Mouse (Mus musculus) midbrain, embryonic 12.5 days (tissue): ENCODE results near the gene Tspan3. TPM values are rescaled to one million over a fixed set of nuclear protein-coding genes. Genes with fewer than 3 reads are reported as not detected.

Experiments
- ATAC-seq: fragments of 200-750 bp; cut with Nextera tagmentation; 2 replicates; pipeline ENCODE4 v1.8.0; 2017; ENCODE audit warnings: low read depth, moderate TSS enrichment, moderate library complexity; ENCODE audit not compliant: low FRiP score
- H3K27ac ChIP-seq: fragments of 300-500 bp; sonication (generic); replicated peaks from 2 replicates; pipeline ENCODE4 v1.5.1; 2016; ENCODE audit warnings: mild to moderate bottlenecking
- H3K27me3 ChIP-seq: fragments of 300-500 bp; sonication (generic); 2 replicates; pipeline ENCODE4 v1.6.1; 2016; ENCODE audit warnings: mild to moderate bottlenecking
- H3K36me3 ChIP-seq: fragments of 300-500 bp; sonication (generic); 2 replicates; pipeline ENCODE4 v1.6.1; 2016
- H3K4me1 ChIP-seq: fragments of 300-500 bp; sonication (generic); 2 replicates; pipeline ENCODE4 v1.6.1; 2016
- H3K4me2 ChIP-seq: fragments of 300-500 bp; sonication (generic); replicated peaks from 2 replicates; pipeline ENCODE4 v1.6.1; 2016; ENCODE audit warnings: mild to moderate bottlenecking, moderate library complexity
- H3K4me3 ChIP-seq: fragments of 300-500 bp; sonication (generic); 2 replicates; pipeline ENCODE4 v1.5.1; 2016; ENCODE audit warnings: mild to moderate bottlenecking
- H3K9ac ChIP-seq: fragments of 300-500 bp; sonication (generic); replicated peaks from 2 replicates; pipeline ENCODE4 v1.6.1; 2016; ENCODE audit warnings: mild to moderate bottlenecking, moderate library complexity
- H3K9me3 ChIP-seq: fragments of 300-500 bp; sonication (generic); 2 replicates; pipeline ENCODE4 v1.6.1; 2016; ENCODE audit warnings: mild to moderate bottlenecking
- WGBS: fragments of 180-500 bp; shearing (Covaris S2); methylation state at CpG from one replicate; pipeline ENCODE4 v1.1.7; 2016; 5-methylcytosine and 5-hydroxymethylcytosine counted together
- polyA plus RNA-seq: library from polyadenylated mRNA; unstranded; fragments of >200 nt; fragmentation: Nextera tagmentation; extraction: Ambion mirVana; gene quantifications from 2 replicates; pipeline ENCODE4 v1.2.1, GENCODE M21; 2016

Gene Tspan3
- polyA plus RNA-seq, 1 experiment from 2014 or later, result 534 TPM

DNA sequence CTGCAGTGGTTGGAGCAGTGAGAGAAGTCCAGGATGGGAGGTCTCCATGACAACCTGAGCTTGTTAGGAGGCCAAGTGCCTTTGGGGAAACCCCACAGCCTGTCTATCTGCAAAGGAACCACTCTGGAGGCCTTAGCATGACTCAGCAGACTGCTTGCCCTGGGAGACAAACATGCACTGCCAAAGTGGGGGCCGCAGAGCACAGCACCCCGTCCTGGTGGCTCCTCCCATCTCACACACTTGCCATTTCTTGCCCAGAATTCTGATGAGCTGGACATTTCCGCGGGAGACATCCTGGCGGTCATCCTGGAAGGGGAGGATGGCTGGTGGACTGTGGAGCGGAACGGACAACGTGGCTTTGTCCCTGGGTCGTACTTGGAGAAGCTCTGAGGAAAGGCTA is 36.9 kb downstream of the Tspan3 start:
- 0 out of 2 replicates have a peak, but pooled peaks cover 4% of the 10 kb centered on the region for H3K4me1 ChIP-seq
- H3K4me2 ChIP-seq, result no peak overlapping the region
- peaks cover 58% of the 10 kb centered on the region for H3K36me3 ChIP-seq
- no peak overlapping the region for H3K27ac ChIP-seq
- H3K9me3 ChIP-seq, result no peaks in the 10 kb centered on the region
- ATAC-seq, result no peak
- H3K9ac ChIP-seq, result no peak overlapping the region
- no peak overlapping the region for H3K4me3 ChIP-seq
- WGBS, result 93% methylated on average over 9 of the region's 9 CpGs
- no peaks in the 10 kb centered on the region for H3K27me3 ChIP-seq

DNA sequence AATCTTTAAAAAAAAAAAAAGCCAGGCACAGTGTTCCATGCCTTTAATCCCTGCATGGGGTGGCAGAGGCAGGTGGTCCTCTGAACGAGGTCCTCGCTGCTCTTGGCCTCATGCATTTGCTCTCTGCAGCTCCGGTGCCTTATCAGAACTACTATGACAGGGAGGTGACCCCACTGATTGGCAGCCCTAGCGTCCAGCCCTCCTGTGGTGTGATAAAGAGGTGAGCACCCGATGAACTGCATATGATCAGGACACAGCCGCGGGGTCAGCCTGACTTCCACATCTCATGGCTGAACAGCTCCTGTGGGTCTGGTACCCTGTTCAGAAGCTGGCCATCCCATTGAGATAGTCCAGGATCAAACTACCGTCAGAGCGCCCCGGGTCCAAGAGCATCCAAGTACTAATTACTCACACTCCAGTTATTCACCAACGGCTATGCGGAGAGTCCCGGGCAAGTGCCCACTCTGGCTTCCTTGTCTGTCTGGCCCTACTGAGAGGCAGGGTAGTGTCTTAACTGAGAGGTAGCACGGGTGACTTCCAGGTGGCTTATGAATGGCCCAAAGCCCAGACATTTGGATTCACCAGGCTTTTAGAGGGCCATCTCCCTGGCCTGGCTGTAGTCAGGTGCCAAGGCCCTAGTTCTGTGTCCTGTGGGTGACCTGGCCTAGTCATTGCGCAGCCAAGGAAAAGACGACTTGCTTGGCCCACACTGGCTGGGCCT is 38.7 kb downstream of the Tspan3 start:
- no peak overlapping the region for H3K4me2 ChIP-seq
- no peaks in the 10 kb centered on the region for H3K9me3 ChIP-seq
- H3K36me3 ChIP-seq, result peaks cover 41% of the 10 kb centered on the region
- peaks cover 6% of the 10 kb centered on the region; the same call in 1 of the 2 replicates for H3K4me1 ChIP-seq
- H3K27me3 ChIP-seq, result no peaks in the 10 kb centered on the region
- no peak for ATAC-seq
- H3K27ac ChIP-seq, result no peak overlapping the region
- 88% methylated on average over 16 of the region's 16 CpGs for WGBS
- no peak overlapping the region for H3K9ac ChIP-seq
- no peak overlapping the region for H3K4me3 ChIP-seq

DNA sequence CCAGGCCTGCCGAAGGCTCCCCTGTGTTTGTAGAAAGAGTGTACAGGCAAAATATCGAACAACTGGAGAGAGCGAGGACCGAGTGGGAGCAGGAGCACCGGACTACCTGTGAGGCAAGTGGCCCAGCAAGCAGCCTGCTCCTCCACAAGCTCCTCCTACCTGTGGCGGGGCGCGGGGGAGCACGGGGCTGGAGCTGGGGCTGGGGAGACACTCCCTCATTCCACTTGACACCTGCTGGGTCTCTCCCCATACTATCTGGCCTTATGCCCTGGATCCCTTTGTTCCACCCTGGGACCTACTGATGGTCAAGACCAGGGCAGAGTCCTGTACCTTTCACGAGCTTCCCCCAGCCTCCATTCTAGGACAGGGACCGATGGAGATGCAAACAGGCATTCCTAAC is 40.7 kb downstream of the Tspan3 start:
- Histone ChIP-seq H3K4me1 (peaks cover 6% of the 10 kb centered on the region; the same call in 1 of the 2 replicates), H3K4me2 (no peak overlapping the region), H3K27ac (no peak overlapping the region), H3K9me3 (no peaks in the 10 kb centered on the region), H3K9ac (no peak overlapping the region), H3K4me3 (no peak overlapping the region), H3K36me3 (peaks cover 22% of the 10 kb centered on the region), H3K27me3 (peaks cover 5% of the 10 kb centered on the region; the same call in 1 of the 2 replicates)
- WGBS, result 44% methylated on average over 11 of the region's 11 CpGs
- no peak for ATAC-seq

DNA sequence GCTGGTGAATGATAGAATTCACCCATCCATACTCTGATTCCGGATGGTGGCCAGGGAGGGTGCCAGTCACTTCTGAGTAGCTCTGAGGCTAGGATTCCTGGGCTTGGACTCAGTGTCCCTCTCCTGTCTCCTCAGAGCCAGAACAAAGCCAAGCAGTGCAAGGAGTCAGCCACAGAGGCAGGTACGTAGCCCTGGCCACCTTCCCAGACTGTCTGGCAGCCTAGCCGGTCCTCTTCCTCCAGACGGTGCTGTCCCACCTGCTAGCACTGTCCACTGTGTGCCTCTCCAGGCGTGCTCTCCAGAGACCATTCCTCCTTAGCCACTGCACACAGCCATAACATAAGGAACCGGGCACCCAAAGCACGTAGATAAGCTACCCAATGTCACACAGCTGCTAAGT is 41.7 kb downstream of the Tspan3 start:
- WGBS, result 81% methylated on average over 7 of the region's 7 CpGs

DNA sequence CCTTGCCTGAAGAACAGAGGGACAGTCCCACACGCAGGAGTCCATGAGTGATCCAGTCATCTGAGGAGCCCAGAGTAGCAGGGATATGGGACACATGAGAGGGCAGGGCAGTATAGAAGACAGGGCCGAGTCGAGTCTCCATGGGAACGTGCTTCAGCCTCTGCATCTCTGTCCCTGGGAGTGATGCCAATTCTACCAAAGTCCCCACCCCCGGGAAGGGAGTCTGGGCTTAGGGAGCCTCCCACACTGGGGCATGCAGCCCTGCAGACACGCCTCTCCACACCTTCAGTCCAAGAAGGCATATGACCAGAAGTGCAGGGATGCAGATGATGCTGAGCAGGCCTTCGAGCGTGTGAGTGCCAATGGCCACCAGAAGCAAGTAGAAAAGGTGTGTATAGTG is 42.3 kb downstream of the Tspan3 start:
- H3K27me3 ChIP-seq, result peaks cover 5% of the 10 kb centered on the region; the same call in 1 of the 2 replicates
- H3K36me3 ChIP-seq, result peaks cover 7% of the 10 kb centered on the region
- H3K9me3 ChIP-seq, result no peaks in the 10 kb centered on the region
- ATAC-seq, result no peak
- WGBS, result 85% methylated on average over 8 of the region's 8 CpGs
- no peak overlapping the region for H3K4me3 ChIP-seq
- H3K9ac ChIP-seq, result no peak overlapping the region
- H3K4me2 ChIP-seq, result no peak overlapping the region
- peaks cover 18% of the 10 kb centered on the region for H3K4me1 ChIP-seq
- no peak overlapping the region for H3K27ac ChIP-seq

More for the DNA sequence above, 41.7 kb downstream of the Tspan3 start:
- H3K4me1 ChIP-seq, result peaks cover 14% of the 10 kb centered on the region
- H3K4me3 ChIP-seq, result no peak overlapping the region
- H3K4me2 ChIP-seq, result no peak overlapping the region
- ATAC-seq, result no peak
- peaks cover 5% of the 10 kb centered on the region; the same call in 1 of the 2 replicates for H3K27me3 ChIP-seq
- no peak overlapping the region for H3K27ac ChIP-seq
- H3K9ac ChIP-seq, result peak overlapping the region; percentile 31; the same call in 1 of the 2 replicates
- H3K36me3 ChIP-seq, result peaks cover 13% of the 10 kb centered on the region
- H3K9me3 ChIP-seq, result no peaks in the 10 kb centered on the region

DNA sequence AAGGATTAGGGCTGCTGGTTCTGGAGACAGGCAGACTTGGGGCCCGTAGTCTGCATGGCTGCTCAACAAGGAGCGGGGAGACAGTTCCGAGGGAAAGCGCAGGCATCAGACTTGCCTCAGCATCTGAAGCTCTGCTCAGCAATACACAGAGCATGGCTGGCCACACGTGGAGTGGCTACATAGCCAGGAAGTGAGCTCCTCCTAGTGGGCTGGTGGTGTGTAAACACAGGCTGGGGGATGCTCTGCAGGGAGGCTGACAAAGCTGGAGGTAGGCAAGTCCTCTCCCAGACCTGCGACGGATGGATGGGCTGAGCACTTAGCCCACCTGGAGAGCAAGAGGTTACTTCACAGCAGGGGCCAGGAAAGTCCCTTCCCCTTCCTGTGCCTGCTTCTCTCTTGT is 44.2 kb downstream of the Tspan3 start:
- H3K4me1 ChIP-seq, result peaks cover 18% of the 10 kb centered on the region
- H3K4me2 ChIP-seq, result no peak overlapping the region
- H3K4me3 ChIP-seq, result no peak overlapping the region
- no peak overlapping the region for H3K27ac ChIP-seq
- ATAC-seq, result peak; percentile 38; the same call in 1 of the 2 replicates
- H3K36me3 ChIP-seq, result no peaks in the 10 kb centered on the region
- H3K9ac ChIP-seq, result no peak overlapping the region
- H3K9me3 ChIP-seq, result no peaks in the 10 kb centered on the region
- peaks cover 5% of the 10 kb centered on the region; the same call in 1 of the 2 replicates for H3K27me3 ChIP-seq
- 29% methylated on average over 7 of the region's 7 CpGs for WGBS

DNA sequence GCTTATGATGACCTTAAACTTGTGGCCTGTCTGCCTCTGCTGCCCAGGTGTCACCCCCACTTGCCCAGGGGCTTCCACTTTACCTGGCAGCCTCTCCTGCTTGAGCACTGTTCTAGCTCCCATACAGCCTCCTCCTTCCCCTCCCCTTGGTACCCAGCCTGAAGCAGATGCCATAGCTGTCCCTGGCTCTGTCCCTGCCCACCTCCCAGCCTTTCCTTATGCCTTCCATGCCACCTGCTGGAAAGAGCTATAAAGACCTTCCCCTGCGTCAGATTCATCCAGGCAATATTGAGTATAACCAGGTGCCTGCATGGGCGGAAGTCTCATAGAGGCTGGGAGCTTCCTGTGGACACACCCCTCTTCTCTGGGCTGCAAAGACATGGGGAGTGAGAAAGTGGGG is 45.6 kb downstream of the Tspan3 start:
- Histone ChIP-seq H3K27ac (no peak overlapping the region), H3K4me3 (no peak overlapping the region), H3K4me1 (peaks cover 14% of the 10 kb centered on the region), H3K9me3 (no peaks in the 10 kb centered on the region), H3K27me3 (peaks cover 5% of the 10 kb centered on the region; the same call in 1 of the 2 replicates), H3K4me2 (no peak overlapping the region), H3K9ac (no peak overlapping the region), H3K36me3 (no peaks in the 10 kb centered on the region)
- no peak for ATAC-seq
- WGBS, result 76% methylated on average over 2 of the region's 2 CpGs

DNA sequence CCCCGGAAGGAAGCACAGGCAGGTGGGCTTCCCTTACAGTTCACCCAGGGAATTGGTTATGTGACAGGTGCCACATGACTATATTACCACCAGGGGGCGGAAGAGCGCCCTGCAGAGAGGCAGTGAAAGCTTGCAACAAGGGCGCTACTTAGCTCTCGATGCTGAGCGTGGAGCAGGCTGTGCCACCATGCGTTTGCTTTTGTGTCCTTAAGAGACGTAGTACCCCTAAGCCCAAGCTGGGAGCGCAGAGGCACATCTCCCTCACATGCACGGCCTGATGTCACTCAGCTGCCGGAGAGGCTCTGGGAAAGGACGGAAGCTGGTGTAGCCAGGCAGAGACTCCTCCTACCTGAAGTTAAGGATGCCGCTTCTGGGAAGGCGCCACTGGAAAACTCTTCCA is 46.7 kb downstream of the Tspan3 start:
- Histone ChIP-seq H3K27me3 (peaks cover 5% of the 10 kb centered on the region; the same call in 1 of the 2 replicates), H3K27ac (no peak overlapping the region), H3K4me1 (peaks cover 14% of the 10 kb centered on the region), H3K4me3 (peak overlapping the region; percentile 39), H3K36me3 (no peaks in the 10 kb centered on the region), H3K4me2 (peak overlapping the region; percentile 70), H3K9me3 (no peaks in the 10 kb centered on the region), H3K9ac (peak overlapping the region; percentile 46; the same call in 1 of the 2 replicates)
- ATAC-seq, result peak; percentile 62; the same call in 1 of the 2 replicates
- WGBS, result 8% methylated on average over 14 of the region's 14 CpGs

DNA sequence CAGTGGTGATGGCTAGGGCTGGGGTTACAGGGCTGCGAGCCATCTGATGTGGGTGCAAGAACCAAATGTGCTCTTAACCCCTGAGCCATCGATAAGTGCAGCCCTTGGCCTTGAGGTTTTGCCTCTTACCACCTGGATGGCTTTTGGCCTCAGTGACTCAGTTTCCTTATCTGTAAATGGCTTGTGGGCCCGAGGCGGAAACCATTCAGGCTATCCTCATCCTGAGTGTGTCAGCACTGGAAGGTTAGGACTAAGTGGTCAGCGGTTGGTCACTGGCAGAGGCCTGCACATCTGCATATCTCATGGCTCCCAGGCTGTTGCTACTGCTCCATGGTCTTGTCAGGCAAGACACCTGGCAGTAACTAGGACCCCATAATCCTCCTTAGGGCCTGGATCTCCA is 47.2 kb downstream of the Tspan3 start:
- H3K27ac ChIP-seq, result no peak overlapping the region
- H3K36me3 ChIP-seq, result no peaks in the 10 kb centered on the region
- H3K4me1 ChIP-seq, result peaks cover 13% of the 10 kb centered on the region
- H3K27me3 ChIP-seq, result peaks cover 5% of the 10 kb centered on the region; the same call in 1 of the 2 replicates
- no peak overlapping the region for H3K4me2 ChIP-seq
- WGBS, result 86% methylated on average over 5 of the region's 5 CpGs
- peak; percentile 1; the same call in 1 of the 2 replicates for ATAC-seq
- no peak overlapping the region for H3K9ac ChIP-seq
- no peaks in the 10 kb centered on the region for H3K9me3 ChIP-seq
- H3K4me3 ChIP-seq, result no peak overlapping the region

DNA sequence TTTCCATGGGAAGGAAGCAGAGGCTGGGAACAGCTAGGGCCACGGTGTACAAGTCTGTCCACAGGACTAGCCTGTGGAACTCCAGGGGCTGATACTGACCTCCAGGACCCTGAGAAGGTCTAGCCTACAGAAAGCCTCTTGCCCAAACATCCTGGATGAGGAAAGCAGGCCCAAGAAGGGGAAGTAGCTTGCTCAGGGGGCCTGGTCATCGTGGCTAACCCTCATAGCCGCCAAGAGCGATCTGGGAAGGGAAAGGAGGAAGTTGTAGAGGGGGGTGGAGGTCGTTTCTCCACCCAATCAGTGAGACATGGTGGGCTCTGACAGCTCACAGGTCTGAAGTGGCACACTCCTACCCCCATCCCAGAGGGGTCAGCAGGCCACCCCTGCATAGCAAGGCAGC is 57.1 kb downstream of the Tspan3 start:
- Histone ChIP-seq H3K36me3 (no peaks in the 10 kb centered on the region), H3K27me3 (no peaks in the 10 kb centered on the region), H3K4me2 (no peak overlapping the region), H3K27ac (no peak overlapping the region), H3K9me3 (no peaks in the 10 kb centered on the region), H3K4me1 (no peaks in the 10 kb centered on the region), H3K4me3 (no peak overlapping the region), H3K9ac (no peak overlapping the region)
- ATAC-seq, result no peak
- 86% methylated on average over 5 of the region's 5 CpGs for WGBS

DNA sequence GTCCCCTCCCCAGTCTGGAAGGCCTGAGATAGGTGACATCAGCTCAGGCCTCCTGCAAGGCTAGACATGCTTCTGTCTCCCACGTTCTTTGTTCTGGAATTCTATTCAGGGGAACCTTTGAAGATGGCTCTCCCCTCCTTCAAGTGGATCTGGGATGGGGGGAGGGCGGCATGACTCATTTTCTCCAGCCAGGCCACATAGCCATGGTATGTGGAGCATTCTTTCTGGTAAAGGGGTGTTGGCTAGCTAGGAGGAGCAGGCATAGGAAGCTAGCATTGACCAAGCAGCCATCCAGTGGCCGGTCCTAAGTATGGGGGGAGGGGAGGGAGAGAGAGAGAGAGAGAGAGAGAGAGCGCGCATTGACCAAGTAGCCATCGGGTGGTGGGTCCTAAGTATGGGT is 57.8 kb downstream of the Tspan3 start:
- H3K4me3 ChIP-seq, result no peak overlapping the region
- no peak overlapping the region for H3K27ac ChIP-seq
- H3K9me3 ChIP-seq, result no peaks in the 10 kb centered on the region
- H3K27me3 ChIP-seq, result no peaks in the 10 kb centered on the region
- no peak overlapping the region for H3K4me2 ChIP-seq
- H3K36me3 ChIP-seq, result no peaks in the 10 kb centered on the region
- ATAC-seq, result no peak
- WGBS, result 67% methylated on average over 6 of the region's 6 CpGs
- H3K9ac ChIP-seq, result no peak overlapping the region
- no peaks in the 10 kb centered on the region for H3K4me1 ChIP-seq

DNA sequence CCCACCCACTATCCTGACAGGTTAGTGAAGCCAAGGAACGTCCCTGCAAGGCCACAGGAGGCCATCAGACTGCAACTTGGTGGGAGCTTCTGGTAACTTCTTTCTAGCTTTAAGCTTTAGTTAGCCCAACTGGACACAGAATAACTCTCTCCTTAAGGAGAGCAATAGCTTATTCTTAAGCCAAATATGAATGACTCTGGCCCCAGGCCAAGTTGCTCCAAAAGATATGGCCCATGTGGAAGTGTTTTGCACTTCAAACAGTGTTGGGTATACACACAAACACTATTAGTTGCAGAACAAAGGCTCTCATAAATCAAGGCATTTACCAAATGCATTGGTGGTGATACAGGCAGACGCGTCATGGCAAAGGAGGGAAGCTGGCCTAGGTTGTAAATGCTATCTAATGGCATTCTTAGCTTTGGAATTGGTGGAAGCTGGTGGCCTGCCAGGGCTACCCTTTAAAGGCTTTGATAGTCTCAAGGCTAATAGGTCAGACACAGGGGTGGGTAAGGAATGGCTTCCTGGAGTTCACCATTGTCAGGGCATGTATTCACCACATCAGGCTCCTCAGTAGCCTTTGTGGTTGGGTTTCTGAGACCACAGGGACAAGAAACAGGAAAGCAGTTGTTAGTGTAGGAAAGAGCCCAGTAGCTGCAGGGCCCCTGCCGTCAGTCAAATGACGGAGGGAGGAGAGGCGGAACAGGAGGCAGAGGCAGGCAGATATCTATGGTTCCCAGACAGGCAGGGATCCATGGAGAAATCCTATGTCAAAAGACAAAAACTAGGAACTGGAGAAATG is 58.8 kb downstream of the Tspan3 start:
- Histone ChIP-seq H3K27me3 (no peaks in the 10 kb centered on the region), H3K27ac (no peak overlapping the region), H3K4me1 (no peaks in the 10 kb centered on the region), H3K36me3 (no peaks in the 10 kb centered on the region), H3K4me3 (no peak overlapping the region), H3K9ac (no peak overlapping the region), H3K4me2 (no peak overlapping the region), H3K9me3 (no peaks in the 10 kb centered on the region)
- 79% methylated on average over 6 of the region's 6 CpGs for WGBS
- no peak for ATAC-seq
